Mouse (Mus musculus) A20 (cell line): Measurements from ENCODE around the gene Hesx1.
"Not testable (repeated sequence)": the region's sequence is repeated elsewhere in the genome, so short reads cannot be mapped to it uniquely, and the experiment has no call there.

Experiments
- DNase-seq: peaks from one replicate; pipeline ENCODE4 v3.0.0-alpha.2; 2011; ENCODE audit warnings: low read depth, low spot score

The Hesx1 gene

DNA sequence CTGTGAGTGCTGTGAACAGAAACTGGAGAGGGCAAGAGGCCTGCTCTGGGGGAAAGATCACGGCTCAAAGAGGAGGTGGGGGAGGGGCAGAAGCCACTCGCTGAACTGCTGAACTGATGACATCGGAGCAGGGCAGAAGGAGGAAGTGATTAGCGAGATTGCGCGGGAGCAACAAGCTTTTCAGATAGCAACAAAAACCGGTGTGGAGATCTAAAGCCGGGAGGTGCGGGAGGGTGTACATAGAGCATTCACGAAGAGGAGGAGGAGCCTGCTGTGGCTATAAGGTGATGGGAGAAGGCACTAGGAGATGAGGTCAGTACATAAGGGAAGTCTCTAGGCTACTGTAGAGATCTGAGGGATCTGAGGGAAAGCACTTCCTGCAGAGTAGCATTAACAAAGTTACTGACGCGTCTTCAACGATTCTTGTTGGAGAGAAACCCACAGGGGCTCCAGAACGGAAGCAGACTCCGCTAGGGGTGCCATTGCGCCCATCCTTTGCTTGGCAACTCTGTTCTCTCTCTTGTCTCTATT is at the start of gene Hesx1:
Hesx1 (plus strand) TSS at position 206 of the 531 bp plus-strand sequence.
- peak; percentile 91 for DNase-seq

DNA sequence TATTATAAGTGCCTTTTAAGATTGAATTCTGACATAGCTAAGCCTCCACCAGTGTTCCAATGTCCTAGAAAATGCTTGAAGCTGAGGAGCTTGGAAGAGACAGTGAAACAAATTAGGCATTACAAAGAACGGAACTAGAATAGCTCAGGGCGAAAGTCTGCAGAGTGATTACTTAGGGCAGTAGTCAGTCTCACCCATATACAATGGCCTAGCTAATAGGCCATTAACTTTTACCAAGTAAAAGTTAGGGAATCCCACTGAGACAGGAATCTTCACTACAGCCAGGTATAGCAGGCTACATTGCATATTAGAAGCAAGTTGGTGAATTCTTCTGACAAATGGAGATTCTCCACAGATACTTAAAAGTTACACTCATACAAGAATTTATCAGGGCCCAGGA is 38.1 kb upstream of the Hesx1 start:
- DNase-seq, result not testable (repeated sequence)

DNA sequence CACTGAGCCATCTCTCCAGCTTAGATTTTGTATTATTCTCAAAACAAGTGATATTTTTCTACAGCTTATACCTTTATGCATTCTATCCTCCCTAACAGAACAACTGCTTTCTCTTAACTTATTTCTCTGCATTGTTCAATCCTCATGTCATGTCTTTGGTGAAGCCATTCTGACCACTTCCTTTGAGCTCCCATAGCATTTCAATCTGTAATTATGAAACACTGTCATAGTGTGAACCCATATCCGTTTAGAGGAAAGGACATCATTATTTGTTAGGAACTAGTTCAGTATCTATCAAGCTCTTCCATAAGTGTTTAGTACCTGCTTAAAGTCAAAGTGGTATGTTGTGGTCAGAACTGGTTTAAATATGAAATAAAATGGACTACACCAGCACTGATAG is 33.7 kb upstream of the Hesx1 start:
- DNase-seq, result no peak

DNA sequence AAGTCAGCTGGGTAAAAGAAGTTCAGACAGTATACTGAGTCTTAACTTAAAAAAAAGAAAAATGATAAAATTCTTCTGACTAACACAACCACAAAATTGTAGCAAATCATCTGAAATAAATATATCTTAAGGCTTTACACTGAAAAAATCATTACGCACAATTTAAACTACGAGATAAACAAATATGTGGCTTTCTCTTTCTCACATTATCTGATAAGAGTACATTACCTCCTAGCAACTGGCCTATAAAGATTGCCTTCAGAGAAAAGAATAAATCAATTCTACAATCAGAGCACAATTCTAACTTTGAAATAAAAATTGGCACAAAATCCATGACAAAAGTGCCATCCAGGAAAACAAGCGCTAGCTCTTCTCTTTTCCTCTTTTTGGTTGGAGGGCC is 25.1 kb upstream of the Hesx1 start:
- DNase-seq, result no peak

DNA sequence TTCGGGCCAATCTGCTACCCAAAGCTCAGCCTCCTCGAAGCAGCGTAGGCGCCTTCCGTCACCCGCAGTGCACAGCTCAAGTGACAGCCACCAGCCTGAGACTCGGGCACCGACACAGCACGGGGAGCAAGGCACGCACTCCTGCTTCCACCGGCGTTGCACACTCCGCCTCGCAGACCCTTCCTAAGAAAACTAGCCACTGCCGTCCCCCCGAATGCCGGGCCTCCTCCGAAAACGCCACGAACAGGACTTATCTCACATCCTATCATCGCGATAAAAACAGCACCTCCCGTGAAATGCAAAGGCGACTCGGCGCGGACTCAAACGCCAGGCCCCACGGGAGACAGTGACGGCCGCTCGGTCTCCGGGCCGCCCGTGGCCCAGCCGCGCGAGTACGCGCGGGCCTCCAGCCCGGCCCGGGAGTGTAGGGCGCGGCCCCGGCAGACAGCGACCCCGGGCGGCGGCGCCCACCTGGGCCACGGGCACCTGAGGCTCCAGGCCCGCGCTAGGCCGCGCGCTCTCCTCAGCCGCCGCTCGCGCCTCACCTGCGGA is 24.3 kb upstream of the Hesx1 start:
- peak; percentile 80 for DNase-seq

DNA sequence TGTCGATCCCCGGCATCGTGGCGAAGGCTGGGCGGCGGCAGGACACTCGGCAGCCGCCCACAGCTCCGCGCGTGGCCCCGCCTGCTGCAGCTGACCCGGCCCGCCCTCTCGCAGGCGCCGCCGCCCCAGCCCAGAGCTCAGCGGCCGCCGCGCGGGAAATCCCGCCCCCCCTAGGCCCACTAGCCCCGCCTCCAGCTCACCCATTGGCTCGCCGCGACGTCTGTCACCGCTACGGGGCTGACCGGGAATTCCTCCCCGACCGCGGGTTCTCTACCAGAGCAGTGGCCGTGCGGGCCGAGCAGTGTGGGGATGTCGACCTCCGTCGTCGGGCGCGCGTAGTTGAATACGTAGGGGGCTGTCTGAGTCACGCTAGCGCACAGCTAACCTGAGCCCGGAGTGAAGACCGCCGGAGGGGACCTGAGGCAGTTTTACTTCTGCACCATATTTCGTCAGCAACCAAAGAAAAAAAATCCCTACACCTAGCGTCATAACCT is 23.7 kb upstream of the Hesx1 start:
- peak; percentile 98 for DNase-seq

DNA sequence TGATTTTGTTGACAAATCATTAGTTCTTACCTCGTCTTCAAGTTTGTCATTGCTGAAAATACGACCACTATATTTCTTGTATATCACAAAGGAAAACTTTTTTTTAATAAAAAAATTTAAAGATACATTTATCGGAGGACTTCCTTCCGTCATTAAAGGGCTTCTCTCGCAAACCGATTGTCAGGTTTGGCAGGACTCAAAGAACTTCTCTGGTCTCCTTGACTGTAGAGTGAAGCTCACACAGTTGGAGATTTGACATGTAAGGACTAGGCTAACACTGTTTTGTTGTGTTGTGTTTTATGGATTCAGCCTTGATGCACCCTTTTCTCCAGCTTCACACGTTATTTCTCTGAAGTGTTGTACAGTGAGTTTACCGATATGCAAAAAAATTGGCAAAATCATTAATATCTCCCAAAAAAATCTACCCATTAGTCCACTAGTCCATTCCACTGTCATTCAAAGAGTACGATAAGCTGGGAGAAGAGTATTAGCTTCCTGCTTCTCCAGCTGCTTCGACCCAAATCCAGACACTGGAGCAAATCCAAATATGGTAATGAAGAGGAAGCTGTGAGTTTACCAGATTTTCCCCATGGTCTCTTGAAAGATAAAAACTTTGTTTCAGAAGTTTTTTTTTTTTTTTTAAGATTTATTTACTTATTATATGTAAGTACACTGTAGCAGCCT is 23.0 kb upstream of the Hesx1 start, which contains the start of gene Appl1:
Appl1 (minus strand) TSS at position 127 of the 684 bp plus-strand sequence.
- no peak for DNase-seq

DNA sequence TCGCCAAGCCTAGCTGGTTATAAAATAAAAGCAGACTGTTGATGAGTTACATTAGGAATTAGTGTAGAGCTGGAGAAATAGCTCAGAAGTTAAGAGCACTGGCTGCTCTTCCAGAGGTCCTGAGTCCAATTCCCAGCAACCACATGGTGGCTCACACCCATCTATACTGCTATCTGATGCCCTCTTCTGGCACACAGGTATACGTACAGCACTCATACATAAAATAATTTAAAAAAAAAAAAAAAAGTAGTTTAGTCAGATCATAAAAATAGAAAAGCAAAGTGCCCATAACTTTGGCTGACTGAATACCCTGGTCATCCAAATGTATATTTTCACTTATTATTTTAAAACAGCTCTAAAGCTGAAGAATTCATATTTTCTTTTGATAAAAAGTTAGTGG is 21.1 kb upstream of the Hesx1 start:
- peak; percentile 41 for DNase-seq

DNA sequence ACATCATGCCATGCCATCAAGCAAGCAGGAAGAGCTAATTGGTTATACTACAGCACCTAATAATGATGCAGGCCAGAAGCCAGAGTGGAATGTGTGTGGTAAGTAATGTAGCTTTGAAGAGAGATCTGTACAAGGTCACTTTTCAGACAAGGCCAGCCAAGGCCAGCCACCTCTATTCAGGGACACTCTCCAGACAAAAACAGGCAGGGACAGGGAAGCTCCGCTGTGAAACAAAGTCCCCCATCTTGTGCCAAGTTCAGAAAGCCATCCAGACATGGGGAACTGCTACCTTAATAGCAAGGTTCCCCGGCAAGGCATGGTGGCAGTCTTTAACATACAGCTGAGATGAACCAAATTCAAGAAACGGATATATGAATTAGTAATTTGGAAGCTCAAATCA is 18.7 kb upstream of the Hesx1 start:
- no peak for DNase-seq

DNA sequence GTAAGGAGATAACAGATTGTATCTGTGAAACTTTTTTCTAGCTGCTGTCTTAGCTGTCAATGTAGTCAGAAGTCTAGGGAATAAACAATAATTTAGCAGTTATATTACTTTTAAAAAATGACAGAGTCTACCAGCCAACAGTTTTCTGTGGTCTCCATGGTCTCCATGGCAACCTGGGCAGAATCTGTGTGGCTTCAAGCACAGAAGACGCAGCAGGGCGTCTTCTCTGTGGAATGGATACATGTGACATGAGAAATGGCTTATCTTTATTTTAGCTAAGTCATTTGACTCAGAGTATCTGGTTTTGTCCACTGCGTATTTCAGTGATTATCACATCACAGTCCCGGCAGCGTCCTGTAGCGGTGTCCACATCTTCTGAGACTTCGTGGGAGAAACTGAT is 18.0 kb upstream of the Hesx1 start:
- no peak for DNase-seq

DNA sequence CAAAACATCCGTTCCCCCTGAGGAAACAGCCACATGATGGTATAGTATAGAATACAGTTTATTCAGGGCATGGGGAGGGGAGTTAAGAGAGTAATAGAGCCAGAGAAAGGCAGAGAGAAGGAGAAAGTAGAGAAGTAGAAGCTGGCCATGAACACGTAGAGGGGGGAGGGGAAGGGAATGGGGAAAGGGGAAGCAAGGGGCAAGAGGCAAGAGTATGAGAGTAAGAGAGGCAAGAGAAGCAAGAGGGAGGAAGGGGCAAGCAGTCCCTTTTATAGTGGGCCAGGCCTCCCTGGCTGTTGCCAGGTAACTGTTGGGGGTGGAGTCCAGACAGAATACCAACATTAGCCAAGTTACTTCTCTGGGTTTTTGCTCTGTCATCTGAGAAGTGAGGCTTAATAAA is 16.7 kb upstream of the Hesx1 start:
- no peak for DNase-seq

DNA sequence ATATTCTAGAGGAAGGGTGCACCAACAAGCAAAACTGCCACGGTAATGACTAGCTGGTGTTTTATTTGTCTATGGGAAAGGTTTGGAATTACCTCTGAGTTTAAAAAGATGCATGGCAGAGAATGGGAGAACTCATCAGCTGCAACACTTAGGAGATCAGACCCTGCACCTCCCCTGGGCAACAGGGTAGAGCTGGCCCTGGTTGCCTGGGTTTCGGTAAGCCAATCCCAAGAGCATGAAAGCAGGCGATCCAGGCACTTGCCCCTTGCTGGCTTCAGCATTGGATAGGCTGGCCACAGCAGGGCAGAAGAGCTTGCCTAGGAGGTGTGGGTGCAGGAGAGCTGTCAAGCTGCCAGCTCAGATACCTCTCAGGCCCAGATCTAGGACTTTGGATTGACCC is 14.4 kb upstream of the Hesx1 start:
- no peak for DNase-seq

DNA sequence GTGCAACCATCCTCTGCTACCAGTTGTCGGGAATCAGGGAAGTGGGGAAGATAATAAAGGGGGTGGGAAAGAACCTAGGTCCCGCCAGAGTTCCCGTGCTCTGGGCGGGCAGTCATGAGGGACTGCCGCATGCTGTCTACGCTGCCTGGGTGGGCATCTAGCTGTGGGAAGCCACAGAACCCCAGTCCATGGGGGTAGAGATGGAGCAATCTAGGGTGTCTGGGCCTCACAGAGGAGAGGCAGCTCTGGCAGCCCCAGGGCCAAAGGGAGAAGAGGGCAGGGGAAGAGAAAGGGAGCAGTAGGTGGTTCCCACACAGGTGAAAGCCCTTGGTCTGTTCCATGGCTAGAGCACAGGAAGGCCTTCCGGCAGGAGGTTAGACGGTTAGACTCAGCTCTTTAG is 13.2 kb upstream of the Hesx1 start:
- no peak for DNase-seq

DNA sequence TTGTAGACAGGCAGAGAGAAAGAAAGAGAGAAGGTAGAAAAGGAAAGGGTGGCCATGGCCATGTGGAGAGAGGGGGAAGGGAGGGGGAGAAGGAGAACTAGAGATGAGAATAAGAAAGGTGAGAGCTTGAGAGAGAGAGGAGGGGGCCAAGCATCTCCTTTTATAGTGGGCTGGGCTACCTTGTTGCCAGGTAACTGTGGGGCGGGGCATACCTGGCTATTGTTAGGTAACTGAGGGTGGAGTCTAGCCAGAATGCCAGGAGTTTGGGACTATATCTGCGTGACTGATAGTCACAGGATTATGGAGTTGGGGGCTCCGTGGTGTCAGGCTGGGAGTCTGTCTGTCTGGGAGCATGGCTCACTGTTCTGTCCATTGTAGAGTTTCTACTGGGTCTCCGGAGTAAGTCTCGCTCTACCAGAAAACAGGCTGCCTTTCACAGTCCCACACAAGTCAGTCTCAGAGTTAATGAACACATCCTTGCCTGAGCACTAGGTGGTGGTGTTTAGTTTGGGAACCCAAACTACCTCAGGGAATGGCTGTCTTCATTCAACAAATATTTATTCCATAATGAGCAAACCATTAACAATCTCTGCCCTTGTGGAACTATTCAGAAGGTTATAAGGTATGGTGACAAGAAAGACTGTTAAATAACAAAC is 12.6 kb upstream of the Hesx1 start:
- no peak for DNase-seq

DNA sequence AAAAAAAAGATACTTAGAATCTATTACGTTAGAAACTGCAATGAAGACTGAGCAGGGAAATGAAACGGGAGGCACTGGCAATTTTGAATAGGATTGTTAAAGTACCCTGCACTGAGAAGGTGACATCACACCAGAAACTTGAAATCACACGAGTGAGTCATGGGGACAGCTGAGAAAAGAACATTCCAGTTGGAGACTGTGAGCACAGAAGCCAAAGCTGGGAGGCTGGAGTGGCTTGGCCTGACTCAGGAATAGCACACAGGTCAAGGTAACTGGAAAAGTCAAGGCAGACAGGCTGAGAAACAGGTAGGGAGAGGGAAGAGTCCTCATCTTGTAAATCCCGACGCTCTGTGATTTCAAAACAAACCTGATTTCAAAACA is 12.1 kb upstream of the Hesx1 start:
- DNase-seq, result no peak

DNA sequence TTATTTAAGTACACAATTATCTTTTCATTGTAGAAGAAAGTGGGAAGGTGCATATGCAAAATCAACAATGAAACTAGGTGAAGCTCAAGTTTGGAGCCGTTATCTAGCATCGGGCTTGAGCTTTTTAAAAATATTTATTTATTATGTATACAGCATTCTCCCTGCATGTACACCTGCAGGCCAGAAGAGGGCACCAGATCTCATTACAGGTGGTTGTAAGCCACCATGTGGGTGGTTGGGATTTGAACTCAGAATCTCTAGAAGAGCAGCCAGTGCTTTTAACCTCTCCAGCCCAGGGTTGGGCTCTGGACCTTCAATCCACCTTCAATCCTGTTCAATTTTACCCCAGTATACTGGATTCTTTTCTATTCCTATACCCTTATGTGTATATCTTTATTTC is 5.5 kb upstream of the Hesx1 start:
- DNase-seq, result peak; percentile 65

DNA sequence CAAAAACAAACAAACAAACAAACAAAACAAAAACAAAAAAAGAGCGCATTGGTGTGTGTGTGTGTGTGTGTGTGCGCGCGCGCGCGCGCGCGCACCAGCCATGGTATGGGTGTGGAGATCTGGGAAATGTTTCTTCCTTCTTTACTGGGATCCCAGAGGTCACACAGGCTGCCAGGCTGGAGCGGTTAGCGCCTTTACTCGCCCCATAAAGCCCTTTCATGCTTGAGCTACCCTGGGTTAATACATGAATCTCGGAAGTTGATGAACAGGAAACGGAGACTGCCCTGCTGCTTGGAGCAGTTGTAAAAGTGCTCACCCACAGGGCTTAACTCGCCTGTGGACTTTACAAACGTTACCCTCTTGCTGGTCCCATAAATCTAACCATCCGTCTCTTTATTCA is 2.6 kb upstream of the Hesx1 start:
- no peak for DNase-seq

DNA sequence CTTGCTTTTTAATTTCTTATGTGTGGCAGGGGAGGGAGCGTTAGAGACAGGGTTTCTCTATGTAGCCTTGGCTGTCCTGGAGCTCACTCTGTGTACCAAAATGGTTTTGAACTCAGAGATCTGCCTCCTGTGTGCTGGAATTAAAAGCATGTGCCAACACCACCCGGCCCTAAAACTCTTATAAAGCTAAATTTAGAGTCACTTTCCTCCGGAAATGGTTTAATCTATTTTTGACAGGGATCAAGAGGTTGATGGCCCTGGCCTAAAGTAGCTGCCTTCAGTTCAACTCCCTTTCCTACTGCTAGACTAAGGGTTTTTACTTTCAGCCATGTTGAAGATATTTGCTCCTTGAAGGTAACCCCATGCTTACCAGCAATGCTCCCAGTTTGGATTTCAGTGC is 789 bp upstream of the Hesx1 start:
- DNase-seq, result no peak

DNA sequence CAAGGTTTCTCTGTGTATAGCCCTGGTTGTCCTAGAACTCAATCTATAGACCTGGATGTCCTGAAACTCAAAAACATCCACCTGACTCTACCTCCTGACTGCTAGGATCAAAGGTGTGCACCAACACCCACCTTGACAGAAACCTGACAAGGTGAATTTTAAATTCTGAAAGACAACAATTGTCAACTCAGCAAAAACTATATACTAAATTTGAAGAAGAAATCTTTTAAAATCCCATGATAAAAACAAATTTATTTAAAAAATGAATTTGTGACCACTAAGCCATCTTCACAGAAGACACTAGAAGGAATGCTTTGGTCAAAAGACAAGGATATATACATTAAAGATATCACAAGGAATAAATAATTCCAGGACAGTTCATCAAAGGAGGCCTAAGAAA is 2.0 kb downstream of the Hesx1 start:
- no peak for DNase-seq

DNA sequence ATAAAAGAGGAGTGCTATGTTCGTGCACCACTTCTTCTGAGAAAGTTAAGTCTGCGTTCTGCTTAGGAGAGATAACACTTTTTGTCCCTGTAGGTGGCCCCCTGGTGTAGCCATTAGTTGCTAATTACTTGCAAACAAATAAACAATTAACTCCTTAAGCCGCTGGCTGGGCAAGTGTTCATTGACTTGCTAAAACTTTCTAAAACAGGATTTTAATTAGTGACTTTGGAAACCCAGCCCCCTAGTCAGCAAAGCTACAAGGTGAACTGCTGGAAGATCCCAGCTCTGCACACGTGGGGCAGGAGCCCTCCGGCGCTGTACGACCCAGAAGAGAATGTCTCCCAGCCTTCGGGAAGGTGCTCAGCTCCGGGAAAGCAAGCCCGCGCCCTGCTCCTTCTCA is 6.2 kb downstream of the Hesx1 start:
- no peak for DNase-seq

DNA sequence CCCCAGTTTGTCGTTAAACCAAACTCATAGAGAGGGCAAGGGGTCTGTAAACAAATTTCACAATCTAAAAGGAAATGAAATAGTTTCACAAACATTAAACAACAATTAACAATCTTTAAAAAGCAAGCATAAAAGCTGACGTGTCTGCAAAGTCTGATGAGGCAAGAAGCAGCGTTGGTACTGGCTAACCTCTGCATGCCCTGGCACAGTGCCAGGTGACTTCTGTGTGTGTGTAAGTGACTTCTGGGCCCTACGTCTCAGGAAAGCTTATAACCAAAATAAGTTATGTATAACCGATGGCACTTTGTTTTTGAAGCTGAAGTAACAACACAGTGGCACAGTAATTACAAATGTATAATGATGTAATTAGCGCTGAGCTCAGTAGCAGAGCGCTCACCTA is 10.7 kb downstream of the Hesx1 start:
- no peak for DNase-seq

DNA sequence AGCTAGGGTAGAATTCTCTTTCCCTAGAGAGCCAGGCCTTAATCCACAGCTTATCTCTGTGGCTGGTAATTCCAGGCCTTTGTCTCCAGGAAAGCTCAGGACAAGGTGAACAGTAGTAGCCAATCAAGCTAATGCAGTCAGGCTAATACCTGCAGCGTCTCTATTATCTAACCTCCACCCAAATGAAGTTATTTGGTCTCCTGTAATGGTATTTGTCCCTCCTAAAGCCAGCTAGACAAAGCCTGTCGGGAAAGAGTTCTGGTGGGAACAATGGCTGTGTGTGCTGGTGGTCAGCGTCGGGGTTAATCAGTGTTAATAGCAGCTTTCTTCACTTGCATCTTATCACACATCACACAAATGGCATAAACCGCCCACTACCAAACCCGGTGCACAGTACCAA is 11.7 kb downstream of the Hesx1 start:
- DNase-seq, result no peak

DNA sequence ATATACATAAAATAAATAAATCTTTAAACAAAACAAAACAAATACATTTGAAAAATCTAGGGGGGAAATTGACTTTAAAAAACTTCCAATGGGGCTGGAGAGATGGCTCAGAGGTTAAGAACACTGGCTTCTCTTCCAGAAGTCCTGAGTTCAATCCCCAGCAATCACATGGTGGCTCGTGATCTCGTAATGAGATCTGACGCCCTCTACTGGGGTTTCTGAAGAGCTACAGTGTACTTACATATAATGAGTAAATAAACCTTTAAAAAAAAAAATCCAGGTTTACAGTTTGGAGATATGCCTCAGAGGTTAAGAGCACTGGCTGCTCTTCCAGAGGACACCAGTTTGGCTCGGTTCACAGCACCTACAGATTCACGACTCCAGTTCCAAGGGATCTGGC is 17.3 kb downstream of the Hesx1 start:
- DNase-seq, result no peak
